Mouse (Mus musculus) kidney, adult 2 months (tissue): Measurements from ENCODE around the gene Agap3.

Experiments used
- CTCF ChIP-seq: fragments of 200-500 bp; conservative IDR thresholded peaks from 2 replicates; pipeline ENCODE4 v1.5.1; 2011; ENCODE audit warnings: low read depth, mild to moderate bottlenecking, control low read depth, low read length, moderate library complexity, mixed read lengths; ENCODE audit not compliant: insufficient read depth, insufficient read length
- POLR2A ChIP-seq: fragments of 200-500 bp; IDR thresholded peaks from one replicate; pipeline ENCODE4 v1.6.1; 2011; ENCODE audit warnings: low read depth, low read length, control low read depth

DNA sequence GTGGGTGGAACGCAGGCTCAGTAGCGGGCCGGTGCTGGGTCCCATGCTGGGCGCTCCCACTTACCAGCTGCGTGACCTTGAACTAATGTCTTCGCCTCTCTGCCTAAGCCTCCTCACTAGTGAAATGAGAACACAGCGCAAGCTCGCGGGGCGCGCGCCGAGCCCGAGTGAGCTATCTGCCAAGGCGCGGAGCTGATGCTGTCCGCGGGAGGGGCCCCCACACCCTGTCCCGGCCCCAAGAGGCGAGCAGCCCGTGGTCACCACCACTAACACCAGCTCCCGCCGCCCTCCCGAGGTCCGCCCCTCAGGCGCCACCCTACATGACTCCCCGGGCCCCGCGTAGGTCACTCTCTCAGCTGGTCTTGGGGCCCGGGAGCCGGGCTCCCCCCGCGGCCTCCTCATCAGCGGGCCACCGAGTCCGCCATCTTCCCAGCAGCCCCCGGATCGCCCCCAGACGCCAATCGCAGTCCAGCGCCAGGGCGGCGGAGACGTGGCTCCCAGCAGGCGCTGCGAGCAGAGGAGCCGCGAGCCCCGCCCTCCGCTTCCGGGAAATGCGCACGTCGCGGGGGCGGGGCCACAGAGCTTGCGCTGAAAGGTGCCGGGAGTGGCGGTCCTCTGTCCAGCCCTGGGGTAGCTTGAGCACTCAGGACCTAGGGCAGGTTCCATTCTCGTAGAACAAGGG, 7.1 kb upstream of the Agap3 start, which contains the start of gene Fastk:
- TF ChIP-seq CTCF: no peak
- peak; percentile 46 for TF ChIP-seq POLR2A
